Mouse (Mus musculus): ENCODE results near the gene Rassf4. TPM values are rescaled to one million over a fixed set of nuclear protein-coding genes. Genes with fewer than 3 reads are reported as not detected.
A peak's percentile ranks its signal among the peaks of the same experiment; 100 is the strongest.

Rassf4 gene
- polyA plus RNA-seq, 1 experiment from 2014 or later: 14.8 TPM

DNA sequence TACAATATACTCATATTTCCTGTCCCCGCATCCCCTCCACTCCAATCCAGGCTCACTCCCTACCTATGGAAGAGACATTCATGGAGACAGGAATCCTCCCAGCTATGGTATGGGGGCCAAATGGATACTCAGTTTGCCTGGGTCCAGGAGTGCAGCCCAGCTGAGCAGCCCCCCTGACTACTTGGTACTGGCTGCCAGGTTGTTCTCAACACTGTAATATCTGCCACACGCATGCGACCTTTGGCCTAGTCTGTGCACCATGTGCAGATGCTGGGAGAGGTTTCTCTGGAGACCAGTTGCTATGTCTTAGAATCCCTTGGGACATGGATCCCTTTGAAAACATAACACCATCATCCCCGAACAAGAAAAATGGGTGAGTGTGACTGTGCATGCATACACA is 2.0 kb downstream of the Rassf4 start:
- Histone ChIP-seq H3K36me3 (no peaks in the 10 kb centered on the region), H3K27me3 (peaks cover 8% of the 10 kb centered on the region; the same call in 1 of the 2 replicates), H3K4me3 (replicated peaks) (no peak overlapping the region), H3K4me1 (peaks cover 32% of the 10 kb centered on the region), H3K4me2 (replicated peaks) (no peak overlapping the region), H3K27ac (replicated peaks) (no peak overlapping the region), H3K9me3 (replicated peaks) (no peaks in the 10 kb centered on the region), H3K9ac (no peak overlapping the region)
- WGBS: 83% methylated on average over 4 of the region's 4 CpGs
- ATAC-seq (ENCODE audit: insufficient number of reproducible peaks, low FRiP score, low TSS enrichment, low read depth): no peak

GRCm38 (mm10) chr6:116671031-116671430 is 2.7 kb downstream of the Rassf4 start:
- no peak overlapping the region for H3K9ac ChIP-seq
- H3K27me3 ChIP-seq: peaks cover 8% of the 10 kb centered on the region; the same call in 1 of the 2 replicates
- WGBS: 26% methylated on average over 5 of the region's 5 CpGs
- peak; percentile 69 for ATAC-seq (ENCODE audit: insufficient number of reproducible peaks, low FRiP score, low TSS enrichment, low read depth)
- H3K4me2 ChIP-seq (replicated peaks): peak overlapping the region; percentile 2; the same call in 1 of the 2 replicates
- H3K4me3 ChIP-seq (replicated peaks): no peak overlapping the region
- no peaks in the 10 kb centered on the region for H3K36me3 ChIP-seq
- H3K27ac ChIP-seq (replicated peaks): no peak overlapping the region
- no peaks in the 10 kb centered on the region for H3K9me3 ChIP-seq (replicated peaks)
- H3K4me1 ChIP-seq: peaks cover 25% of the 10 kb centered on the region

DNA sequence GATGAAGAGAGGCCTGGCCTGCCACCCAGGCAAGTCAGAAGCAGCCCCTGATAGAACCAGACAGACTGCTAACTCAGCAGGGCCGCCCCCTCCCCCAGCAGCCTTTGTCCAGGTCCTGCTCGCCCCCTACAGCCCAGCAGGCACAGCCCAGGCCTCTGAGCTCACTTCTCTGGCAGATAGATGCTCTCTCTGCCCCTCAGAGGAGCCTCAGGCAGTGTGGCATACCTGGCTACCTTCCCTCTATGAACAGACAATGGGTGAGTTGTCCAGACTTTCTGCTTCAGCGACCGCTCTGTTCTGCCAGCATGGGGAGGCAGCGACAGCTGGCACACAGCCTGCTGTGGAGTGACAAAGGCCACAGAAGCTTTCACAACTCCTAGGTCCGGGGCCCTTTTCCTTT is 3.6 kb downstream of the Rassf4 start:
- ATAC-seq (ENCODE audit: insufficient number of reproducible peaks, low FRiP score, low TSS enrichment, low read depth): no peak
- H3K9ac ChIP-seq: no peak overlapping the region
- no peak overlapping the region for H3K4me2 ChIP-seq (replicated peaks)
- H3K9me3 ChIP-seq (replicated peaks): no peaks in the 10 kb centered on the region
- no peak overlapping the region for H3K4me3 ChIP-seq (replicated peaks)
- H3K4me1 ChIP-seq: peaks cover 25% of the 10 kb centered on the region
- 41% methylated on average over 6 of the region's 6 CpGs for WGBS
- H3K36me3 ChIP-seq: no peaks in the 10 kb centered on the region
- peaks cover 8% of the 10 kb centered on the region; the same call in 1 of the 2 replicates for H3K27me3 ChIP-seq
- H3K27ac ChIP-seq (replicated peaks): no peak overlapping the region

GRCm38 (mm10) chr6:116668682-116669470 is 4.9 kb downstream of the Rassf4 start:
- H3K9ac ChIP-seq: no peak overlapping the region
- WGBS: 37% methylated on average over 11 of the region's 11 CpGs

DNA sequence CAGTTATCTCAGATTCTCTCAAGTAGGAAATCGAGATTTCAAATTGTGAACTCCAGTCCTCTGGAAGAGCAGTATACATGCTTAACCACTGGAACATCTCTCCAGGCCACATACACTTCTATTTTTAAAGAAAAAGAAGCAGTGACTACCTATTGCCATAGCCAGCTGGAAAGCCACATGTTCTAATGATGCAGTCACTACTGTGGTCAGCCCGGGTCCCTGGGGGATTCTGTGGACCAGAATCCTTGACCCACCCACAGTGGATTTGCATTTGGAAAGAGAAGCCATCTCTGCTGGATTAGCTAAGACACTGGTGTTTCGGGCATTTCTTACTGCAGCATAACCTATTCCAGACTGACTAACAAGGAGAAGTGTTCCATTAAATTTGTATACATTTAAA is 6.4 kb downstream of the Rassf4 start:
- no peak overlapping the region for H3K27ac ChIP-seq (replicated peaks)
- ATAC-seq (ENCODE audit: insufficient number of reproducible peaks, low FRiP score, low TSS enrichment, low read depth): no peak
- no peak overlapping the region for H3K4me2 ChIP-seq (replicated peaks)
- H3K4me3 ChIP-seq (replicated peaks): no peak overlapping the region
- no peaks in the 10 kb centered on the region for H3K9me3 ChIP-seq (replicated peaks)
- H3K36me3 ChIP-seq: no peaks in the 10 kb centered on the region
- 66% methylated on average over 3 of the region's 3 CpGs for WGBS
- H3K27me3 ChIP-seq: peaks cover 7% of the 10 kb centered on the region; the same call in 1 of the 2 replicates
- peaks cover 21% of the 10 kb centered on the region; the same call in 1 of the 2 replicates for H3K4me1 ChIP-seq
- H3K9ac ChIP-seq: no peak overlapping the region

More at GRCm38 (mm10) chr6:116668682-116669470, 4.9 kb downstream of the Rassf4 start:
- ATAC-seq (ENCODE audit: insufficient number of reproducible peaks, low FRiP score, low TSS enrichment, low read depth): no peak
- Histone ChIP-seq H3K4me3 (replicated peaks) (no peak overlapping the region), H3K36me3 (no peaks in the 10 kb centered on the region), H3K27ac (replicated peaks) (no peak overlapping the region), H3K9me3 (replicated peaks) (no peaks in the 10 kb centered on the region), H3K4me2 (replicated peaks) (no peak overlapping the region), H3K27me3 (peaks cover 8% of the 10 kb centered on the region; the same call in 1 of the 2 replicates), H3K4me1 (peaks cover 31% of the 10 kb centered on the region)

DNA sequence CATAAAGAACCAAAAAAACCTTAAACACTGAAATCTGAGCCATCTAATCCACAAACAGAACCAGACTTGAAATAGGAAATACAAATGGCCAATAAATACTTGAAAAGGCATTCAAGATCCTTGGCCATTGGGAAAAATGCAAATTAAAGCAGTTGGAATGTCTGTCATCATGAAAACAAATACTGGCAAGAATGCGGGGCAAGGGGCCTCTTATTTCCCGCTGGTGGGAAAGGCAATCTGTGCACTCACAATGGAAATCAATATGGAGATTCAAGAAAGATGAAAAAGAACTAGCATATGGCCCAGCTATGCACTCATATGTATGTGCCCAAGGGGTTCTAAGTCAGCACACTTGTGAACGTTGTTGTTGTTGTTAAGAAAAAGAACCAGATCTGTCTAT is 6.9 kb downstream of the Rassf4 start:
- Histone ChIP-seq H3K36me3 (no peaks in the 10 kb centered on the region), H3K4me1 (peaks cover 21% of the 10 kb centered on the region; the same call in 1 of the 2 replicates), H3K9me3 (replicated peaks) (no peaks in the 10 kb centered on the region), H3K27me3 (peaks cover 6% of the 10 kb centered on the region; the same call in 1 of the 2 replicates), H3K9ac (no peak overlapping the region), H3K4me2 (replicated peaks) (no peak overlapping the region), H3K4me3 (replicated peaks) (no peak overlapping the region), H3K27ac (replicated peaks) (no peak overlapping the region)
- WGBS: 44% methylated on average over 3 of the region's 3 CpGs
- no peak for ATAC-seq (ENCODE audit: insufficient number of reproducible peaks, low FRiP score, low TSS enrichment, low read depth)

DNA sequence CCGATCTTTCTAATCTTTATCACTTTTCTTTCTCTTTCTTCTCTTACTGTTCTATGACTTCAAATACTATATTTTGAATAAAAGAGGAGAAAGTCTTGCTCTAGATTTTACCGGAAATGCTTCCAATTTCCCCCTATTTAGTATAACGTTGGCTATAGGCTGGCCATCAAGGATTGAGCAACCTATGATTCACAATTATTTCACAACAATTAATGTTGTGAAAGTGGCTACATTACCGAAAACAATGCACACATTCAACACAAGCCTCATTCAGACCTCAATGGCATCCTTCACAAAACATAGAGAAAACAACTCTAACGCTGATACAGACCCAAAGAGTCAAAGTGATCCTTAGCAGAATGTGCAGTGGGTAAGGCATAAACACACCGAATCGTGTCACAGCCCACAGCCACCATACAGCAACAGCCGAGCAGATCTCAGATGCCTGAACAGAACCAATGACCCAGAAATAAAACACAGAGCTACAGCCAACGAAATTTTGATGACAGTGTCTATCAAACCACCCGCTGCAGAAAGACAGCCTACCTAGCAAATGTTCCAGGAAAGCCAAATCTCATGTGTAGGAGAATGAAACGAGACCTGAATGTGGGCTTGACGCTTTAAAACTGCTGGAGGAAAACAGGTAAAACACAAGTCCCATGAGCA is 7.5 kb downstream of the Rassf4 start:
- 84% methylated on average over 12 of the region's 12 CpGs for WGBS
- no peak for ATAC-seq (ENCODE audit: insufficient number of reproducible peaks, low FRiP score, low TSS enrichment, low read depth)
- Histone ChIP-seq H3K9me3 (replicated peaks) (no peaks in the 10 kb centered on the region), H3K27ac (replicated peaks) (no peak overlapping the region), H3K4me1 (peaks cover 16% of the 10 kb centered on the region; the same call in 1 of the 2 replicates), H3K4me2 (replicated peaks) (no peak overlapping the region), H3K27me3 (no peaks in the 10 kb centered on the region), H3K36me3 (no peaks in the 10 kb centered on the region), H3K9ac (no peak overlapping the region), H3K4me3 (replicated peaks) (no peak overlapping the region)

GRCm38 (mm10) chr6:116664830-116665229 is 8.9 kb downstream of the Rassf4 start:
- Histone ChIP-seq H3K9ac (no peak overlapping the region), H3K4me3 (replicated peaks) (no peak overlapping the region), H3K27me3 (no peaks in the 10 kb centered on the region), H3K9me3 (replicated peaks) (no peaks in the 10 kb centered on the region), H3K4me2 (replicated peaks) (no peak overlapping the region), H3K4me1 (peaks cover 8% of the 10 kb centered on the region; the same call in 1 of the 2 replicates), H3K36me3 (no peaks in the 10 kb centered on the region), H3K27ac (replicated peaks) (no peak overlapping the region)
- WGBS: 48% methylated on average over 3 of the region's 3 CpGs
- no peak for ATAC-seq (ENCODE audit: insufficient number of reproducible peaks, low FRiP score, low TSS enrichment, low read depth)

DNA sequence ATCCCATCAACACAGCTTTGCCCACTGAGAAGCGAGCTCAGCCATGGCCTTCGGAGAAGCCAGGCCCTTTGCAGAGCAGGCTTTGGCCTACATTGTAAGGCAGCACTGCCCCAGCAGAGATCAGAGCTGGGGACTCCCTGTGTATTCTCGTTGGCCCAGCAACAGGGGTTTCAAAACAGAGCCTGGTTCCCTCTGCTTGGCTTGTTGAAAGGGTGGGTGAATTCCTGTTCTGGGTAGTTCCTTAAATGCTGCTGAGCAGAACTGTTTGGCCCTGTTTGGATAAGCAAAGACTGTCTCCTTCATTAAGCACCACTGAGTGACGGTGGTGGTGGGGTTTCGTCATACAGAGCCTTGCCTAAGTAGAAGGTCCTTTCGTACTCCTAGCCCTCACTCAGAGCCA is 9.7 kb downstream of the Rassf4 start:
- 81% methylated on average over 6 of the region's 6 CpGs for WGBS
- H3K9ac ChIP-seq: no peak overlapping the region
- H3K4me2 ChIP-seq (replicated peaks): no peak overlapping the region
- H3K27me3 ChIP-seq: no peaks in the 10 kb centered on the region
- no peaks in the 10 kb centered on the region for H3K36me3 ChIP-seq
- no peaks in the 10 kb centered on the region for H3K9me3 ChIP-seq (replicated peaks)
- no peak for ATAC-seq (ENCODE audit: insufficient number of reproducible peaks, low FRiP score, low TSS enrichment, low read depth)
- H3K4me1 ChIP-seq: peaks cover 8% of the 10 kb centered on the region; the same call in 1 of the 2 replicates
- no peak overlapping the region for H3K4me3 ChIP-seq (replicated peaks)
- H3K27ac ChIP-seq (replicated peaks): no peak overlapping the region

DNA sequence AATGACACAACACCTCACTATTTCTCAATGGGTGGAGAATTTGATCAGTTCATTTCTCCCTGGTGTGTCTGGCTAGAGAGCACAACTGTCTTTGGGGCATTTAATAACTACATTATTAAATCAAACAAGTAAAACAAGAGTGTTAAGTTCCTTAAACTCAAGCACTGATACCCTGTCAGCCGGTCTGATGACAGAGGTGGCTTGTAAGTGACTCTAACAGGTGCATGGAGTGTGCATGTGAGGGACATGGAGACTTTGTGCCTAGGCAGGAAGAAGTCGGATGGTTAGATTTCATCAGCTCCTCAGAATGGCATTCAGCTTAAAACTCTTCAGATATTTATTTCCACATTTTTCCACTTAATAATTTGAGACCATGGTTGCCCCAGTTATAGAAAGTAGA is 10.4 kb downstream of the Rassf4 start:
- no peaks in the 10 kb centered on the region for H3K27me3 ChIP-seq
- no peak for ATAC-seq (ENCODE audit: insufficient number of reproducible peaks, low FRiP score, low TSS enrichment, low read depth)
- 73% methylated on average over 2 of the region's 2 CpGs for WGBS
- no peaks in the 10 kb centered on the region for H3K36me3 ChIP-seq
- no peak overlapping the region for H3K27ac ChIP-seq (replicated peaks)
- H3K9ac ChIP-seq: no peak overlapping the region
- H3K4me2 ChIP-seq (replicated peaks): no peak overlapping the region
- peaks cover 8% of the 10 kb centered on the region; the same call in 1 of the 2 replicates for H3K4me1 ChIP-seq
- no peak overlapping the region for H3K4me3 ChIP-seq (replicated peaks)
- no peaks in the 10 kb centered on the region for H3K9me3 ChIP-seq (replicated peaks)

- no peaks in the 10 kb centered on the region for H3K27me3 ChIP-seq
- H3K27ac ChIP-seq (replicated peaks): no peak overlapping the region
- no peak overlapping the region for H3K4me3 ChIP-seq (replicated peaks)
- H3K9ac ChIP-seq: no peak overlapping the region
- H3K4me2 ChIP-seq (replicated peaks): no peak overlapping the region
- ATAC-seq (ENCODE audit: insufficient number of reproducible peaks, low FRiP score, low TSS enrichment, low read depth): no peak
- H3K9me3 ChIP-seq (replicated peaks): no peaks in the 10 kb centered on the region
- 55% methylated on average over 9 of the region's 9 CpGs for WGBS
- H3K36me3 ChIP-seq: no peaks in the 10 kb centered on the region
- H3K4me1 ChIP-seq: peaks cover 4% of the 10 kb centered on the region; the same call in 1 of the 2 replicates
Measured at GRCm38 (mm10) chr6:116653684-116654454, 19.9 kb downstream of the Rassf4 start.

Data from embryonic facial prominence, embryonic 15.5 days (tissue).